In the genomic region with DNA sequence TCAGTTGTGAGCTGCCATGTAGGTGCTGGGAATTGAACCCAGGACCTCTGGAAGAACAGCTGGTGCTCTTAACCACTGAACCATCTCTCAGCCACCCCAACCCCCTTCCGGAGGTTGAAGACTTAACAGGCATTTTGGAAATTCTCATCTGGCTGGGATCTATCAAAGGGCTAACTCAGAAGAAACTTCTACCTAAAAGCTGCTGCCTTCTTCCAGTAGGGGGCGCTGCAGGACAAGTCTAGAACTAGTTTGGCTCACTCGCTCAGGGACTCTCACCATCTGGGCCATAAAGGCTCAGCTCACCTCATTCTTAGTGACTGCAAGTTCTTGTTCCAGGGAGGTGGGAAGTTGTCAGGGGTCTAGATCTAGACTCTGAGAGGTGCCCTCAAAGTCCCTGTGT, we compare ENCODE assay signal across 8 mouse cellular contexts. TPM values are rescaled to one million over a fixed set of nuclear protein-coding genes. Genes with fewer than 3 reads are reported as not detected.
DNase-seq lines count a peak whose midpoint lies in the region; ATAC-seq lines count a peak whose summit lies in the region.

No protein-coding gene starts in this region.

- no peak overlapping the region for H3K9ac ChIP-seq in heart, embryonic 11.5 days (ENCODE audit: low read depth, low read length)
- H3K9ac ChIP-seq in midbrain, embryonic 13.5 days (replicated peaks) = no peak overlapping the region

- peak; percentile 96 for DNase-seq in heart, adult 11 months
- peak; percentile 90 for DNase-seq in cerebellum, adult 8-10 months
- peak; percentile 72 to 76 for DNase-seq in frontal cortex, postnatal 25 days (ENCODE audit: low spot score in 2 of 2)
- peak; percentile 96 for DNase-seq in induced T-regulatory cell, adult 2 months (ENCODE audit: low read depth)
- DNase-seq in left cerebral cortex, postnatal 10 days (ENCODE audit: extremely low spot score in 1 of 2, low spot score in 2 of 2) = peak; percentile 80 to 89
- DNase-seq in spleen, postnatal 10 days (ENCODE audit: low spot score in 2 of 2) = peak; percentile 88 to 95

- no peak overlapping the region for H3K4me3 ChIP-seq in heart, embryonic 11.5 days (ENCODE audit: low read depth, low read length)
- no peak overlapping the region for H3K4me3 ChIP-seq in midbrain, embryonic 13.5 days (replicated peaks)

- H3K9me3 ChIP-seq in heart, embryonic 11.5 days (replicated peaks; ENCODE audit: control insufficient read depth, low read length) = no peaks in the 10 kb centered on the region
- no peaks in the 10 kb centered on the region for H3K9me3 ChIP-seq in midbrain, embryonic 13.5 days

- no peaks in the 10 kb centered on the region for H3K27me3 ChIP-seq in heart, embryonic 11.5 days (ENCODE audit: control insufficient read depth, insufficient read depth, low read length)
- H3K27me3 ChIP-seq in midbrain, embryonic 13.5 days = no peaks in the 10 kb centered on the region

- no peak for ATAC-seq in heart, embryonic 11.5 days (replicated peaks; ENCODE audit: insufficient number of reproducible peaks, low FRiP score, low TSS enrichment)
- peak; percentile 38; the same call in 1 of the 2 replicates for ATAC-seq in midbrain, embryonic 13.5 days

- 0 out of 2 replicates have a peak, but pooled peaks cover 4% of the 10 kb centered on the region for H3K36me3 ChIP-seq in heart, embryonic 11.5 days (ENCODE audit: control insufficient read depth, insufficient read depth, low read length)
- peaks cover 33% of the 10 kb centered on the region for H3K36me3 ChIP-seq in midbrain, embryonic 13.5 days

- no peak overlapping the region for H3K27ac ChIP-seq in heart, embryonic 11.5 days (ENCODE audit: low read depth, low read length)
- no peak overlapping the region for H3K27ac ChIP-seq in midbrain, embryonic 13.5 days

- intact Hi-C loops in left cerebral cortex, postnatal 10 days (cut with DNase I) = loop anchor here (2.0 to 5.0 kb wide), 2 partner anchors 115 to 218 kb away; a partner anchor contains a TSS

- WGBS in heart, embryonic 11.5 days (ENCODE audit: insufficient replicate concordance) = 5% methylated on average over 3 of the region's 3 CpGs
- WGBS in midbrain, embryonic 13.5 days = 7% methylated on average over 3 of the region's 3 CpGs

- H3K4me2 ChIP-seq in heart, embryonic 11.5 days = no peak overlapping the region
- H3K4me2 ChIP-seq in midbrain, embryonic 13.5 days (replicated peaks) = no peak overlapping the region

- 0 out of 2 replicates have a peak, but pooled peaks cover 3% of the 10 kb centered on the region for H3K4me1 ChIP-seq in heart, embryonic 11.5 days (ENCODE audit: control insufficient read depth, insufficient read depth, low read length)
- H3K4me1 ChIP-seq in midbrain, embryonic 13.5 days (replicated peaks) = no peaks in the 10 kb centered on the region

RNA-seq across cellular contexts. Expression of a gene that starts 6.1 kb away (rescaled TPM):
- polyA plus RNA-seq in heart, embryonic 11.5 days (2014; fragmentation: Nextera tagmentation; extraction: Ambion mirVana) = 13.3 and 16.9 TPM in 2 replicates
- total RNA-seq in left cerebral cortex, postnatal 10 days (2021) = 10 to 100 TPM; 12.3 to 13.5 TPM
- polyA plus RNA-seq in midbrain, embryonic 13.5 days (2015; fragmentation: Nextera tagmentation; extraction: Ambion mirVana) = 14.4 and 15.9 TPM in 2 replicates

RNA-seq across cellular contexts. Expression of a gene that starts 6.7 kb away (rescaled TPM):
- 0.13 TPM in 1 of 2 replicates, not detected in the other for polyA plus RNA-seq in heart, embryonic 11.5 days (2014; fragmentation: Nextera tagmentation; extraction: Ambion mirVana)
- under 1 TPM in 1 of 2 experiments, not detected in 1; 0.62 TPM for total RNA-seq in left cerebral cortex, postnatal 10 days (2021)
- polyA plus RNA-seq in midbrain, embryonic 13.5 days (2015; fragmentation: Nextera tagmentation; extraction: Ambion mirVana) = 0.13 and 0.31 TPM in 2 replicates

RNA-seq across cellular contexts. Expression of a gene that starts 13.2 kb away (rescaled TPM):
- polyA plus RNA-seq in heart, embryonic 11.5 days (2014; fragmentation: Nextera tagmentation; extraction: Ambion mirVana) = 10.9 and 14.2 TPM in 2 replicates
- total RNA-seq in left cerebral cortex, postnatal 10 days (2021) = 10 to 100 TPM; 40.7 to 44.1 TPM
- 42.5 and 43.6 TPM in 2 replicates for polyA plus RNA-seq in midbrain, embryonic 13.5 days (2015; fragmentation: Nextera tagmentation; extraction: Ambion mirVana)

RNA-seq across cellular contexts. Expression of a gene that starts 13.2 kb away (rescaled TPM):
- polyA plus RNA-seq in heart, embryonic 11.5 days (2014; fragmentation: Nextera tagmentation; extraction: Ambion mirVana) = 39.3 and 41.5 TPM in 2 replicates
- 10 to 100 TPM; 49.3 to 51.0 TPM for total RNA-seq in left cerebral cortex, postnatal 10 days (2021)
- 94.7 and 101 TPM in 2 replicates for polyA plus RNA-seq in midbrain, embryonic 13.5 days (2015; fragmentation: Nextera tagmentation; extraction: Ambion mirVana)

RNA-seq across cellular contexts. Expression of a gene that starts 28.1 kb away (rescaled TPM):
- 0.27 and 0.46 TPM in 2 replicates for polyA plus RNA-seq in heart, embryonic 11.5 days (2014; fragmentation: Nextera tagmentation; extraction: Ambion mirVana)
- total RNA-seq in left cerebral cortex, postnatal 10 days (2021) = 10 to 100 TPM; 43.6 to 46.6 TPM
- polyA plus RNA-seq in midbrain, embryonic 13.5 days (2015; fragmentation: Nextera tagmentation; extraction: Ambion mirVana) = 11.0 and 12.5 TPM in 2 replicates
